Mouse (Mus musculus): Measurements from ENCODE around the gene Cdc42ep4.

DNA sequence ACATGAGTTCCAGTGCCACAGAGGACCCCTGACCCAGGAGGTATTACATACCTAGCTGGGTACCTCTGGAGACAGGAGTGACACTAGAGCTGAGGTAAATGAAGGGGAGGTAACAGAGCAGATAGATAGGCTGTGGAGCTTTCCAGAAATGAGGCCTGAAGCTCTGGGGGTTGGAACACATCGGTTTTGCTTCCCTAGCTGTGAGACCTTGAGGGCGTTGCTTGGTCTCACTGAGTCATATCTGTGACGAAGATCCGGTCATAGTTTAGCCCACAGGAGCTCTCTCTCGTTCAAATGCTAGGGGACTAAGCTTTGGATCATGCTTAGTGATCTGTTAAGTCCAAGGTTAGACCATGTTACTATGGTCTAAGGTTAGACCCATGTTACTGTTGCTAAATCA is 7.2 kb upstream of the Cdc42ep4 start:
- TF ChIP-seq CTCF (IDR thresholded peaks at IDR 0.05; ENCODE audit: extremely low read depth, insufficient read depth, insufficient read length, insufficient replicate concordance) (no peak), POLR2A (IDR thresholded peaks at IDR 0.05; ENCODE audit: low read depth, low read length) (no peak)

Measured in spleen, adult 2 months (tissue).